Mouse (Mus musculus) urinary bladder, postnatal 10 days (tissue): ENCODE data around the gene Unc93a.
"Not testable (repeated sequence)": the region's sequence is repeated elsewhere in the genome, so short reads cannot be mapped to it uniquely, and the experiment has no call there.

ENCODE experiments used
- DNase-seq: peaks from one replicate; pipeline ENCODE4 v3.0.0; 2022; ENCODE audit warnings: low spot score

The Unc93a gene

DNA sequence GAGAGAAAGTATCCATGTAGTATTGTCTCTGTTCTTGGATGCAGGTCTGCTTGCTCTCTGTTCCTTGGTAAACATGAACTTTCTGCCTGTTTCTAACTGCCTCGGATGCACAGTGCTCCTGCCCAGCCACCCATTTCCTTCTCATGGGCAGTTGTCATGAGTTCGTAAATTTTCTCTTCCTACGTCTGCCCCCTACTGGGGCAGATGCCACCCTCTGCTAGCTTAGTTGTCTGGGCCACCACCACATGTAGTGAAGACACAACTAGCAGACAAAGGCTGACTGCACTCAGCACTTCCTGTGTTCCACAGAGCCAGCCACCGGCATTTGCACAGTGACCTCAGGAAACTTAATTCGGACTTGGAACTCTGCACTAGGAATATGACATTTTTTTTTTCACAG is 62.4 kb downstream of the Unc93a start:
- DNase-seq = not testable (repeated sequence)

DNA sequence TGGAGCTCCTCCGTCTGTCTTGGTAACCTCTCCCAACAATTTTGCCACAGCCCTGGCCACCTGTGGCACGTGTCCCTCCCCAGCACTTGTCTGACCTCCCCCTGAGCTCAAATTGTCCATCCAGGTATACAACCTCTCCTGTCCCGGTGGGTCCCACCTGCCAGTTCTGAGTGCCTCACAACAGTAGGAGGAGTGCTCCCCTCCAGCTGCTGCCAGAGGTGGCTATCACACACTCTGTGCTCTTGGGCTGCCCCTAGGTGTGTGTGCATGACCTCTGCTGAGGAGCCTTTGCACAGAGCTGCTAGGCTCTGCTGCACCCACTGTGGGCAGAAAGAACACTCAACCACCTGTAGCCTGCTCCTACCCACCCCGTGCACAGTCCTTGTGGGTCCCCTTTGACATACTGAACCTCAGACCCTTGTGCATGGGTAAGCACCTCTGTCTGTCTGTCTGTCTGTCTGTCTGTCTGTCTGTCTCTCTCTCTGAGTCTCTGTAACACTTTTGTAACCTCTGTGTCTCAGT is 63.7 kb downstream of the Unc93a start:
- not testable (repeated sequence) for DNase-seq

DNA sequence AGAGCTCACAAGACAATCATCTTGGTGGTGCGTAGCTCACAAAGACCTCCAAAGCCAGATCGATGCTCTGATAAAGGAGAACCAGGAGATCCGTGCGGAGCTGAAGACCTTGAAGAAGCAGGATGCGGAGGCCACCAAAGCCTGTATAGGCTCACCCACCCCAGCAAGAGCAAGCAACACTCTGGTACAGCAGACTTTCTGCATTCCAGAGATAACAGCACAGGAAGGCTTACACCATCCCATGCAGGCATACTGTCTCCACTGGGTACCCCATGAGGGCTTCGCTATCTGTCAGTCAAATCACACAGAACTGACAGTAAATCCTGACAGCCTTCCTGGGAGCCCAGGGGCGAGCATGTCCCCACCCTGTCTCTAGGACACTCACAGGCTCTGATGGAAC is 68.7 kb downstream of the Unc93a start:
- not testable (repeated sequence) for DNase-seq

DNA sequence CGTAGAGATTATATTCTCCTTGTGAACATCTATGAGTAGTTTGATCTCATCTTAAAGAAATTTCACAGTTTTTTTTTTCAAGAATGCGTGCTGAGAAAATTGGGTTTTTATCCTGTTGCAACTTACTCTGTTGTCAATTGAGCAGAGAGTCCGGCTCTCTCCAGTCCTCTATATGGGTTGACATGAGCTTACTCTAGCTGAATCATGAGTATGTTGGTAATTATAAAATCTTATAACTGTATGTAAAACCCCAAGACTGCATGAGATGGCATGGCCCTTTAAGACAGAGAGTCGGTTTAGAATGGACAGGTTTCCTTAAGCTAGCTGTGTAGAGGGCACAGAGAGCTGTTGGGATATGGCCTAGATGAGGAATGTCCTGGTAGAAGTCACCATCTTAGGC is 70.8 kb downstream of the Unc93a start, which contains the start of gene Tcp10b:
Gene Tcp10b (plus strand): TSS at position 301 of the 400 bp plus-strand sequence.
- not testable (repeated sequence) for DNase-seq
